Mouse (Mus musculus) neural tube, embryonic 13.5 days (tissue): ENCODE data around the gene Lcn10. TPM values are rescaled to one million over a fixed set of nuclear protein-coding genes. Genes with fewer than 3 reads are reported as not detected.

Experiments
- ATAC-seq: fragments of 200-750 bp; cut with Nextera tagmentation; 2 replicates; pipeline ENCODE4 v1.8.0; 2017; ENCODE audit warnings: low read depth, mild to moderate bottlenecking, moderate TSS enrichment, moderate library complexity
- H3K27ac ChIP-seq: fragments of 300-500 bp; sonication (generic); replicated peaks from 2 replicates; pipeline ENCODE4 v1.5.1; 2015; ENCODE audit warnings: moderate library complexity, mild to moderate bottlenecking, inconsistent platforms
- H3K27me3 ChIP-seq: fragments of 300-500 bp; sonication (generic); 2 replicates; pipeline ENCODE4 v1.6.1; 2015; ENCODE audit warnings: mild to moderate bottlenecking, inconsistent platforms
- H3K36me3 ChIP-seq: fragments of 300-500 bp; sonication (generic); 2 replicates; pipeline ENCODE4 v1.6.1; 2015; ENCODE audit warnings: mild to moderate bottlenecking, inconsistent platforms
- H3K4me1 ChIP-seq: fragments of 300-500 bp; sonication (generic); replicated peaks from 2 replicates; pipeline ENCODE4 v1.6.1; 2015; ENCODE audit warnings: inconsistent platforms
- H3K4me2 ChIP-seq: fragments of 300-500 bp; sonication (generic); 2 replicates; pipeline ENCODE4 v1.6.1; 2015; ENCODE audit warnings: inconsistent platforms, mild to moderate bottlenecking, moderate library complexity
- H3K4me3 ChIP-seq: fragments of 300-500 bp; sonication (generic); 2 replicates; pipeline ENCODE4 v1.5.1; 2015; ENCODE audit warnings: mild to moderate bottlenecking, inconsistent platforms
- H3K9ac ChIP-seq: fragments of 300-500 bp; sonication (generic); 2 replicates; pipeline ENCODE4 v1.6.1; 2015; ENCODE audit warnings: moderate library complexity, mild to moderate bottlenecking, inconsistent platforms
- H3K9me3 ChIP-seq: fragments of 300-500 bp; sonication (generic); 2 replicates; pipeline ENCODE4 v1.6.1; 2016; ENCODE audit warnings: inconsistent platforms
- WGBS: fragments of 180-500 bp; shearing (Covaris S2); methylation state at CpG from one replicate; pipeline ENCODE4 v1.1.7; 2015; 5-methylcytosine and 5-hydroxymethylcytosine counted together
- polyA plus RNA-seq: library from polyadenylated mRNA; unstranded; fragments of >200 nt; fragmentation: Nextera tagmentation; extraction: Ambion mirVana; gene quantifications from 2 replicates; pipeline ENCODE4 v1.2.1, GENCODE M21; 2015

Lcn10 gene
- not detected in 2 replicates for polyA plus RNA-seq

DNA sequence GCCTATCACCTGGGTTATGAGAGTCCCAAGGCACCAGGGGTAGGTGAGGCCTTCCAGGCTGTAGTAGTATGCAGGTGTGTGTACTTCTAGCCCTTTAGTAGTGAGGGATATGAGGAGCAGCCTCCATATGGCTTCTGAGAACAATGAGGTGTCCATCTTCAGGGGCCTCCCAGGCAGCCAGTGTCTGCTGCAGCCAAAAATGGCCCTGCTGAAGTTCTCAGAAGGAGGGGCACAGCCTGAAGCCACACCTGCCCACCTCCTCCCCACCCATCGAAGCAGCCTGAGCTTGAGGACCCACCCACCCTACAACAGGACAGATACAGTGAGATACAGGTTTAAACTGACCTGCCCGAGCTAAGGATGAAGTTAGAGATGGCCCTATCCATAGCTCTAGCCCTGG lies at the start of gene Lcn10:
Gene Lcn10 (plus strand): TSS at position 301 of the 400 bp plus-strand sequence.
- H3K27ac ChIP-seq = no peak within 1 kb of the TSS

DNA sequence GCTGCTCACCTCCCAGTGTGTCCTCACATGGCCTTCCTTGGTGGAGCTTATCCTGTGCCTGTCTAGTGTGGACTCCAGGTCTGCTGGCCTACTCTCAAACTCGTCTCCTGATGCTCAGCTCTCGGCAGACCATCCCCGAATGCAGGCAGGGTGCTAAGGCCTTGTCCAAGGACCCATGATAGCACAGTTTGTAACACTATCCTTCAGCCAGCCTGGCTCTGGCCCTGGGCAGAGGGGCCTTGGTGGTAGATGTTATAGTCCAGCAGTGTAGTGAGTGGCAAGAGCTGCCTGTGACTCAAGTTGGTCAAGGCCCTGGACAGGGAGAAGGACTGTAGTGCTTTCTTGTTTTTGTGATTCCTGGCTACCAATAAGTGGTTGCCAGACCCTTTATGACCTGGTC lies 48.9 kb upstream of the Lcn10 start:
- WGBS = 82% methylated on average over 3 of the region's 3 CpGs
- ATAC-seq = no peak

More for the DNA sequence above, at the start of gene Lcn10:
- whole genome bisulfite sequencing = 71% methylated on average over 2 of the region's 2 CpGs
- Histone ChIP-seq H3K9me3 (no peaks in the 10 kb centered on the region), H3K9ac (no peak within 1 kb of the TSS), H3K27me3 (no peaks in the 10 kb centered on the region), H3K36me3 (no peaks in the 10 kb centered on the region), H3K4me2 (no peak within 1 kb of the TSS), H3K4me1 (no peaks in the 10 kb centered on the region), H3K4me3 (no peak within 1 kb of the TSS)
- no peak for ATAC-seq

DNA sequence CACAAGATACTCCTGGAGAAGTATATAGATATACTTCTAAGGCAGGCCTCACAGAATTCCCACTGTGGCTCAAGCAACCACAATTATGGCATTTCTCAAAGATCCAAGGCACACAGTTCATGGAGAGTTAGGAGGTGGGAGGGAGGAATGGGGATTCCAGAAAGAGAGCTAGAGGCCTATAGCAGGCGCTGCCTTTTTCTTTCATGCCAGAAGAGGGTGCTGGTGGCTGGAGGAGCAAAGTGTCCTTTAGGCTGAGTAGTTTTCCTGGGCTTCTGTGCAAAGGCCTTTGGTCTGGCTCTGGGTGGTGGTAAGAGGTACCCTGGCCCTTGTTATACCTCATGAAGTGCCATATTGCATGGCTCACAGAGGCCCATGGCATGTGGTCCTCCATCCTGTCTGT lies 48.5 kb upstream of the Lcn10 start:
- no peak for ATAC-seq
- no peak overlapping the region for H3K27ac ChIP-seq
- H3K27me3 ChIP-seq = no peaks in the 10 kb centered on the region
- 50% methylated on average over 1 of the region's 1 CpGs for WGBS
- H3K4me3 ChIP-seq = no peak overlapping the region
- no peaks in the 10 kb centered on the region for H3K9me3 ChIP-seq
- H3K4me1 ChIP-seq = no peaks in the 10 kb centered on the region
- H3K36me3 ChIP-seq = no peaks in the 10 kb centered on the region
- H3K4me2 ChIP-seq = no peak overlapping the region
- no peak overlapping the region for H3K9ac ChIP-seq

More for the DNA sequence above, 48.9 kb upstream of the Lcn10 start:
- H3K27me3 ChIP-seq = no peaks in the 10 kb centered on the region
- H3K9ac ChIP-seq = no peak overlapping the region
- no peaks in the 10 kb centered on the region for H3K9me3 ChIP-seq
- no peaks in the 10 kb centered on the region for H3K36me3 ChIP-seq
- H3K4me3 ChIP-seq = no peak overlapping the region
- no peaks in the 10 kb centered on the region for H3K4me1 ChIP-seq
- H3K27ac ChIP-seq = no peak overlapping the region
- H3K4me2 ChIP-seq = no peak overlapping the region

DNA sequence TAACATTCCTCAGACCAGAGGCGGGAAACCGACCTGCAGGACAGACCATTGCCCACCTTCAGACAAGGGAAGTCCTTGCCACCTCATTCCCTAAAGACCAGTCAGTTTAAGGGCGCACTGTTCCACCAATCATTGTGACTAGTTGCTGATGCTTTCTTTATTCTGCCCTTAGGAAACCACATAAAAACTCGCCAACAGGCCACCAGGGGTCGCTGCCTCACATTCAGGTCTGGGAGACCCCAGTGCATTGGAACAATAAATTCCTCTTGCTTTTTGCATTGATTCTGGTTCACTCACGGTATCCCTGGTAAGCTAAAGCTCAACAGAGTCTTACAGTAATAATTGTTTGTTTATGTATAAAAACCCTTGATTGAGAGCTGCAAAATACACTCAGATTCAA lies 42.6 kb upstream of the Lcn10 start:
- ATAC-seq = no peak
- no peaks in the 10 kb centered on the region for H3K36me3 ChIP-seq
- H3K27me3 ChIP-seq = no peaks in the 10 kb centered on the region
- no peaks in the 10 kb centered on the region for H3K9me3 ChIP-seq
- 13% methylated on average over 6 of the region's 6 CpGs for WGBS
- no peak overlapping the region for H3K4me2 ChIP-seq
- no peak overlapping the region for H3K9ac ChIP-seq
- no peak overlapping the region for H3K4me3 ChIP-seq
- no peak overlapping the region for H3K27ac ChIP-seq
- H3K4me1 ChIP-seq = no peaks in the 10 kb centered on the region

DNA sequence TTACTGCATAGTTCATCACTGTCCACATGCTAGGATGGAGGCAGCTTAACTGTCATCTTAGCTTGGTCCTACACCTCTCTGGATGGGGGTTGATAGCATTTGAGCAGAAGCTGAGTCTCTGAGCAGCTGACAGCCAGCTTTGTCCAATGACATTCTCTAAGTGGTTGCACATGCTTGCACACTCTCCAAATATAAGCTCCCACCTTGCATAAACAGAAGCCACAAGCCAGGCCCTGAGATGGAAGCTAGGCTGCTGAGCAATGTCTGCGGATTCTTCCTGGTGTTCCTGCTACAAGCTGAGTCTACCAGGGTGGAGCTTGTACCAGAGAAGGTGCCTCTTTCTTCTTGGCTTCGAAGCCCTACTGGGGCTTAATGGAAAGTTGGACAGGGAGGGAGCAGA lies 29.6 kb upstream of the Lcn10 start, which contains the start of gene Lcn8:
Gene Lcn8 (plus strand): TSS at position 219 of the 400 bp plus-strand sequence.
- WGBS = 80% methylated on average over 2 of the region's 2 CpGs
- no peaks in the 10 kb centered on the region for H3K27me3 ChIP-seq
- no peak for ATAC-seq
- H3K4me3 ChIP-seq = no peak within 1 kb of the TSS
- no peaks in the 10 kb centered on the region for H3K4me1 ChIP-seq
- H3K9ac ChIP-seq = no peak within 1 kb of the TSS
- no peaks in the 10 kb centered on the region for H3K9me3 ChIP-seq
- no peaks in the 10 kb centered on the region for H3K36me3 ChIP-seq
- no peak within 1 kb of the TSS for H3K4me2 ChIP-seq
- no peak within 1 kb of the TSS for H3K27ac ChIP-seq

DNA sequence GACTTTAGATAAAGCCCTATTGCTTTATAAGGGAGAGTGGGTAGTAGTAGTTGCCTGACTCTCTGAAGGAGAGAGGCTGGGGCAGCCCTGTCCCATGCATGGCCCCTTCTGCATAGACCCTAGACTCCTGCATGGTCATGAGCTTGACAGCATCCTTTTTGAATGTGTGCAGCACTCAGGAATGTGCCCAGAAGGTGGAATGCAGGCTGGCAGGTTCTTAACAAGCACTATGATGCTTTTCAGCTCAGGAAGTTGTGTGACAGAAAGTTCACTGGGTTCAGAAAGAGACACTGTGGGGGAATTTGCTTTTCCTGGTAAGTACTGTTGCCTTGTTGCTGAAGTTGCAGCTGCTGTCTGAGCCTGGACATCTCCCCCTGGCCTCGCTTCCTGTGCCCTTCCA lies 28.0 kb upstream of the Lcn10 start:
- Histone ChIP-seq H3K27me3 (no peaks in the 10 kb centered on the region), H3K9me3 (no peaks in the 10 kb centered on the region), H3K4me2 (no peak overlapping the region), H3K27ac (no peak overlapping the region), H3K4me1 (no peaks in the 10 kb centered on the region), H3K9ac (no peak overlapping the region), H3K4me3 (no peak overlapping the region), H3K36me3 (no peaks in the 10 kb centered on the region)
- no peak for ATAC-seq
- 69% methylated on average over 1 of the region's 1 CpGs for WGBS

DNA sequence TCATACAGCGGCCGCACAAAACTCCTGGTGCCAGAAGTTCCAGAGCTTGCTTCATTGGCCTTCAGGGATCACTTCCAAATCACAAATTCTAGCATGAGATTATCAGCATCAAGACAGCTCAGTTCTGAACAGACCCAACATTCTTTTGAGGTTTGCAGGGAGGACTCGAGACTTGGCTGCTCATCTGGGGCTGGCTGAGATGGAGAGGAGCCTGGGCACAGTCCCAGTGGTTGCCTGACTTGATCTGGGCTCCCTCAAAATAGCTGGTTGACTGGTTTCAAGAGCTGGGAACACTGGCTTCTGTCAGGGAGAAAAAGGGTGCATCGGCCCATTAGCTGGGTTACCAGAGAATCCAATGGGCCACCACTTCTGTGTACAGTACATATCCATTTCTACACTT lies 25.8 kb upstream of the Lcn10 start:
- H3K27me3 ChIP-seq = no peaks in the 10 kb centered on the region
- no peak overlapping the region for H3K9ac ChIP-seq
- WGBS = 91% methylated on average over 4 of the region's 4 CpGs
- H3K4me3 ChIP-seq = no peak overlapping the region
- H3K4me2 ChIP-seq = no peak overlapping the region
- no peaks in the 10 kb centered on the region for H3K36me3 ChIP-seq
- no peak for ATAC-seq
- no peaks in the 10 kb centered on the region for H3K9me3 ChIP-seq
- H3K4me1 ChIP-seq = no peaks in the 10 kb centered on the region
- H3K27ac ChIP-seq = no peak overlapping the region

DNA sequence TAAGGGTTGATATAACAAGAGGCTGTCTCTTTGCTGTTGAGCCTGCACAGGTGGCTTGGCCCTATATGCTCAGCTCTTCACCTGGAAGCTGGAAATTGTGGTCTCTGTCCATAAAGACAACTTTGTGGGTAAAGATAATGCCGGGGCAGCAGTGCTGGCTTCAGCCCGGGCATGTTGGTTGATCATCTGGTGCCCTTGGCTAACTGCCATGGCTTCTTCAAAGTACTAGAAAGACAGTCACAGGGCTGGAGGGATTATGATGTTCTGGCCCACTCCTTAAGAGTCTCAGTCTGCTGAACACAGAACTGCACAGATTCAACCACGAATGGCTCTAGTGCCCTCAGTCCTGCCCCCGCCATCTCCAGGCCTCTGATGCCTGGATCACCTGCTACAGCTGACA lies 25.3 kb upstream of the Lcn10 start:
- Histone ChIP-seq H3K9me3 (no peaks in the 10 kb centered on the region), H3K4me3 (no peak overlapping the region), H3K27me3 (no peaks in the 10 kb centered on the region), H3K4me2 (no peak overlapping the region), H3K4me1 (no peaks in the 10 kb centered on the region), H3K36me3 (no peaks in the 10 kb centered on the region), H3K9ac (no peak overlapping the region), H3K27ac (no peak overlapping the region)
- no peak for ATAC-seq
- 80% methylated on average over 4 of the region's 4 CpGs for WGBS

DNA sequence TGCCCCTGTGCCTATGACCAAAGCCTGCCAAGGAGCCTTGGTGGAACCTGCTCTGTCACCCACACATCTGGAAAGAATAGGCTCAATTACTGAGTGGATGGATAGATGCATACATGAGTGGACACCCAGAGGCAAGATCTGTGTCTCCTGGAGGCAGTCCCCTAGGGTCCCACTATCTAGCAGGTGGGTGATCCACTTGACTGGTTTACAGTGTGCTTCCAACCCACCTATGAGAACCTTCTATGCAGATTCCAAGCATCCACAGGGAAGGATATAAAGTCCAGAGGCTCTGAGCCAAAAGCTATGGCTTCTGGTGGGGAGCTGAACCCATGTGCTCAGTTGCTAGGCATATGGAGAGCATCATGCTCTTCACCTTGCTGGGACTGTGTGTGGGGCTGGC lies 24.9 kb upstream of the Lcn10 start, which contains the start of gene Lcn5:
Gene Lcn5 (plus strand): TSS at position 301 of the 400 bp plus-strand sequence.
- H3K27ac ChIP-seq = no peak within 1 kb of the TSS

DNA sequence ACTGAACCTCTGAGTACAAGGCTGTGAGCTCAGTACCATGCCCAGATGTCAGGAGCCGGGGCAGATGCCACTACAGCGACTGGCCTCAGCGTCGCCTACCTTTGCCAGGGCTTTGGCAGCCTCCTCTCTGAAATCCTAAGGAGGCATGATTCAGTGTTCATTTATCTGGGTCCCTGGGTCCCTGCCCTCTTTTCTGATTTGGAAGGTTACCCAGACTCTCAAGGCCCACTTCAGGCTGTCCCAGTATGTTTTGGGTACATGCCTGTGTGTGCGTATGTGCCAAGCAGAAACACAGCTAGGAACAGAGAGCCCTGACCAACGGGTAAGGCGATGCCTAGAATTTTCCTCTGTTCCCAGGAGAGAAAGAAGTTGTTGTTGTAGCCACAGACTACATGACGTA lies 22.2 kb upstream of the Lcn10 start:
- H3K4me2 ChIP-seq = no peak overlapping the region
- H3K9me3 ChIP-seq = no peaks in the 10 kb centered on the region
- no peak for ATAC-seq
- H3K9ac ChIP-seq = no peak overlapping the region
- H3K27me3 ChIP-seq = no peaks in the 10 kb centered on the region
- no peak overlapping the region for H3K4me3 ChIP-seq
- WGBS = 83% methylated on average over 8 of the region's 8 CpGs
- H3K4me1 ChIP-seq = no peaks in the 10 kb centered on the region
- no peaks in the 10 kb centered on the region for H3K36me3 ChIP-seq
- H3K27ac ChIP-seq = no peak overlapping the region

More for the DNA sequence above, 24.9 kb upstream of the Lcn10 start, which contains the start of gene Lcn5:
- Histone ChIP-seq H3K4me2 (no peak within 1 kb of the TSS), H3K36me3 (no peaks in the 10 kb centered on the region), H3K9ac (no peak within 1 kb of the TSS), H3K4me1 (no peaks in the 10 kb centered on the region), H3K27me3 (no peaks in the 10 kb centered on the region), H3K4me3 (no peak within 1 kb of the TSS), H3K9me3 (no peaks in the 10 kb centered on the region)
- no peak for ATAC-seq

DNA sequence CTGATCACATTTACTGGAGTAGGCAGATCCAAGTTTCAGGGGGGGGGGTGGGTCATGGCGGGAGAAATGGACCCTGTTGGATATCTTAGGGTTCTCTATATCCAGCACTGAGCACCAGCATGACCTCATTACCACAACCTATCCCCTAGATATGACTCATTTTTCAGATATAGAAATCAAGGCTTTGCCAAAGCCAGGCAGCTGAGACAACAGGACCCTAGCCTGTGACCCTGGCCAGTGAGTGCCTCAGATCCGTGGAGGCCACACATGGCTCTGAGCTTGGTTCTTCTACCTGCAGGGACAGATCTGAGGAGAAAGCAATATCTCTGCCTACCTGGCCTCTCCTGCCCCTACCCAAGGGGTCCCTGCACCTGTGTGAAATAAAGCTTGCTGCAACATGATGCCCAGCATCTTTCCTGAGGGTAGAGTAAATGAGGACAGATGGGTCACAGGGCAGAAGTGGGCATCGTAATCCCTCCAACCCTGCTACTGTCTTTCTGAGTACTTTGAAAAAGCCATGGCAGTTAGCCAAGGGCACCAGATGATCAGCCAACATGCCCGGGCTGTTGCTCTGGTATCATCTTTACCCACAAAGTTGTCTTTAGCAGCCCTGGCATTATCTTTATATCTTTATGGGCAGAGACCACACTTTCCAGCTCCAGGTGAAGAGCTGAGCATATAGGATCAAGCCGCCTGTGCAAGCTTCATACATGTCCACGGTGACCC lies 21.1 kb upstream of the Lcn10 start:
- no peak for ATAC-seq
- H3K27ac ChIP-seq = no peak overlapping the region
- no peak overlapping the region for H3K4me3 ChIP-seq
- H3K4me1 ChIP-seq = no peaks in the 10 kb centered on the region
- H3K9me3 ChIP-seq = no peaks in the 10 kb centered on the region
- no peak overlapping the region for H3K4me2 ChIP-seq
- H3K9ac ChIP-seq = no peak overlapping the region
- no peaks in the 10 kb centered on the region for H3K27me3 ChIP-seq
- WGBS = 85% methylated on average over 6 of the region's 6 CpGs
- H3K36me3 ChIP-seq = no peaks in the 10 kb centered on the region

DNA sequence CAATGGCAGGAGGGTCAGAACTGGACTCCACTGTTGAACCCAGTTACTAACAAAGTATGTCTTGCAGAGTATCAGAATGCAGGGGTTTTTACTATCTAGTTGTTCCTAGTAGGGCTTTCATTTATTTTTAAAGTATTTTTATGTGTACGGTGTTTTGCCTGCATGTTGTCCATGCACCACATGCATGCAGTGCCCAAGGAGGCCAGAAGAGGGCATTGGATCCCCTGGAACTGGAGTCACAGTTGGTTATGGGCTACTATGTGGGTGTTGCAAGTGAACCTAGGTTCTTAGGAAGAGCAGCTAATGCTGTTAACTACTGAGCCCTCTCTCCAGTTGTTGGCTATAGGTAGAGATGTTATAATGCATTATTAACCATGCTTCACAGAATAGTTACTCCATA lies 19.0 kb upstream of the Lcn10 start:
- no peak overlapping the region for H3K27ac ChIP-seq
- 70% methylated on average over 1 of the region's 1 CpGs for WGBS

DNA sequence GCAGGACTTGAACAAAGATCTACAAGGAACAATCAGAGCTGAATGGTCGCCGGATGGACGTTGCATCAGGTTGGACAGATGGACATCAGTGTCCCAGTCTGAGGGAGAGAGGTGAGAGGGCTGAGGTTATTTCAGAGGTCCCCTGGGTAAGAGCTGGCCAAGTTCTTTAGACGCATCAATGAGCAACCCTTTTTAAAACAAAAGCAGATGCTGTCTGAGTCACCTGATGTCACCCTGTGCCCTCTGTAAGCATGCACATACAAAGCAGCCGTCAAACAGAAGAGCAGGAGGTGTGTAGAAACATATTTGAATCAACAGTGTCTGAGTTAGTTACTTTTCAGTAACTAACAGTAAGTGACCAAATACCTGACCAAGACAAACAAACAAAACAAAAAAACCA lies 18.4 kb upstream of the Lcn10 start:
- no peak overlapping the region for H3K9ac ChIP-seq
- no peak overlapping the region for H3K27ac ChIP-seq
- 93% methylated on average over 5 of the region's 5 CpGs for WGBS
- H3K36me3 ChIP-seq = no peaks in the 10 kb centered on the region
- H3K9me3 ChIP-seq = no peaks in the 10 kb centered on the region
- H3K4me3 ChIP-seq = no peak overlapping the region
- no peak for ATAC-seq
- H3K27me3 ChIP-seq = no peaks in the 10 kb centered on the region
- no peak overlapping the region for H3K4me2 ChIP-seq
- no peaks in the 10 kb centered on the region for H3K4me1 ChIP-seq

More for the DNA sequence above, 19.0 kb upstream of the Lcn10 start:
- no peak overlapping the region for H3K4me2 ChIP-seq
- no peak for ATAC-seq
- H3K4me1 ChIP-seq = no peaks in the 10 kb centered on the region
- no peak overlapping the region for H3K4me3 ChIP-seq
- H3K36me3 ChIP-seq = no peaks in the 10 kb centered on the region
- H3K9me3 ChIP-seq = no peaks in the 10 kb centered on the region
- H3K9ac ChIP-seq = no peak overlapping the region
- no peaks in the 10 kb centered on the region for H3K27me3 ChIP-seq
